Mouse (Mus musculus) forebrain, postnatal 0 days (tissue): Measurements from ENCODE around the gene Preb. TPM values are rescaled to one million over a fixed set of nuclear protein-coding genes. Genes with fewer than 3 reads are reported as not detected.

Experiments
- ATAC-seq: fragments of 200-750 bp; cut with Nextera tagmentation; 2 replicates; pipeline ENCODE4 v1.8.0; 2017; ENCODE audit warnings: mild to moderate bottlenecking, moderate library complexity
- DNase-seq: peaks from one replicate; pipeline ENCODE4 v3.0.0-alpha.2; 2015
- H3K27ac ChIP-seq: fragments of 300-500 bp; sonication (generic); 2 replicates; pipeline ENCODE4 v1.5.1; 2014; ENCODE audit warnings: low read depth, mild to moderate bottlenecking, antibody characterized with exemption, low read length, moderate library complexity, mixed read lengths
- H3K27me3 ChIP-seq: fragments of 300-500 bp; sonication (generic); 2 replicates; pipeline ENCODE4 v1.6.1; 2014; ENCODE audit warnings: mild to moderate bottlenecking, low read length, mixed read lengths; ENCODE audit not compliant: insufficient read depth
- H3K36me3 ChIP-seq: fragments of 300-500 bp; sonication (generic); 2 replicates; pipeline ENCODE4 v1.6.1; 2014; ENCODE audit warnings: mild to moderate bottlenecking, moderate library complexity; ENCODE audit not compliant: insufficient read depth
- H3K4me1 ChIP-seq: fragments of 300-500 bp; sonication (generic); 2 replicates; pipeline ENCODE4 v1.6.1; 2014; ENCODE audit warnings: antibody characterized with exemption; ENCODE audit not compliant: insufficient read depth
- H3K4me2 ChIP-seq: fragments of 300-500 bp; sonication (generic); 2 replicates; pipeline ENCODE4 v1.6.1; 2014; ENCODE audit warnings: low read depth, mild to moderate bottlenecking, moderate library complexity
- H3K4me3 ChIP-seq: fragments of 300-500 bp; sonication (generic); 2 replicates; pipeline ENCODE4 v1.5.1; 2014; ENCODE audit warnings: low read depth, low read length, mixed read lengths
- H3K9ac ChIP-seq: fragments of 300-500 bp; sonication (generic); 2 replicates; pipeline ENCODE4 v1.6.1; 2014; ENCODE audit warnings: mild to moderate bottlenecking
- H3K9me3 ChIP-seq: fragments of 300-500 bp; sonication (generic); 2 replicates; pipeline ENCODE4 v1.6.1; 2016; ENCODE audit warnings: low read length
- CTCF ChIP-seq: sonication (generic); IDR thresholded peaks from 2 replicates; pipeline ENCODE4 v1.5.1; 2016; ENCODE audit warnings: antibody characterized with exemption, control low read depth, low read depth
- WGBS: fragments of 180-500 bp; shearing (Covaris S2); extraction: QIAGEN DNeasy Blood & Tissue Kit; methylation state at CpG from one replicate; pipeline ENCODE4 v1.1.7; 2014; 5-methylcytosine and 5-hydroxymethylcytosine counted together
- polyA plus RNA-seq: library from polyadenylated mRNA; unstranded; fragments of >200 nt; fragmentation: Nextera tagmentation; extraction: Ambion mirVana; gene quantifications from 2 replicates; pipeline ENCODE4 v1.2.1, GENCODE M21; 2015
- total RNA-seq: library from RNA; depleted of rRNA; stranded (reverse); fragments of >200 nt; gene quantifications from 2 replicates; pipeline ENCODE4 v1.2.3, GENCODE M21; 2014; rRNA removed

Preb gene
- total and polyA plus RNA-seq, 2 experiments from 2014 or later = 42.7 to 77.0 TPM

DNA sequence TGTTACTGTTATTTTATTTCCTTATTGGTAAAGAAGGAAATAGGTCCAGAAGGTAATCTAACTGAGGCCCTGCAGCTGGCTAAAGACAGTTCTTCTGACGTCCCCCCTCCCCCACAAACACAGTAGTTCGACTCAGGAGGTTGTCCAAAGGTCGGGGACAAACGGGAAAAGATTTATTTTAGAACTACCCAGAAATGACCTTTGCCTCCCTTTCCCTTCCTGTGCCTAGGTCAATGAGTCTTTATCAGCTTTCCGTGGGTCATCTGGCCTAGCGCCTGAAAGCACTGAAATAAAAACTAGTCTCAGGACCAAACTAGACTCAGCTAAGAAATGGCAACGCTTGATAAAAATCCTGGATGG, 50.9 kb downstream of the Preb start:
- peaks cover 10% of the 10 kb centered on the region for H3K4me1 ChIP-seq
- WGBS = 71% methylated on average over 7 of the region's 7 CpGs
- peaks cover 20% of the 10 kb centered on the region for H3K36me3 ChIP-seq
- H3K4me3 ChIP-seq = no peak overlapping the region
- no peaks in the 10 kb centered on the region for H3K27me3 ChIP-seq
- H3K9me3 ChIP-seq = no peaks in the 10 kb centered on the region
- H3K9ac ChIP-seq = no peak overlapping the region
- no peak overlapping the region for H3K27ac ChIP-seq
- H3K4me2 ChIP-seq = no peak overlapping the region
- no peak for ATAC-seq
- no peak for DNase-seq
- no peak for TF ChIP-seq CTCF

DNA sequence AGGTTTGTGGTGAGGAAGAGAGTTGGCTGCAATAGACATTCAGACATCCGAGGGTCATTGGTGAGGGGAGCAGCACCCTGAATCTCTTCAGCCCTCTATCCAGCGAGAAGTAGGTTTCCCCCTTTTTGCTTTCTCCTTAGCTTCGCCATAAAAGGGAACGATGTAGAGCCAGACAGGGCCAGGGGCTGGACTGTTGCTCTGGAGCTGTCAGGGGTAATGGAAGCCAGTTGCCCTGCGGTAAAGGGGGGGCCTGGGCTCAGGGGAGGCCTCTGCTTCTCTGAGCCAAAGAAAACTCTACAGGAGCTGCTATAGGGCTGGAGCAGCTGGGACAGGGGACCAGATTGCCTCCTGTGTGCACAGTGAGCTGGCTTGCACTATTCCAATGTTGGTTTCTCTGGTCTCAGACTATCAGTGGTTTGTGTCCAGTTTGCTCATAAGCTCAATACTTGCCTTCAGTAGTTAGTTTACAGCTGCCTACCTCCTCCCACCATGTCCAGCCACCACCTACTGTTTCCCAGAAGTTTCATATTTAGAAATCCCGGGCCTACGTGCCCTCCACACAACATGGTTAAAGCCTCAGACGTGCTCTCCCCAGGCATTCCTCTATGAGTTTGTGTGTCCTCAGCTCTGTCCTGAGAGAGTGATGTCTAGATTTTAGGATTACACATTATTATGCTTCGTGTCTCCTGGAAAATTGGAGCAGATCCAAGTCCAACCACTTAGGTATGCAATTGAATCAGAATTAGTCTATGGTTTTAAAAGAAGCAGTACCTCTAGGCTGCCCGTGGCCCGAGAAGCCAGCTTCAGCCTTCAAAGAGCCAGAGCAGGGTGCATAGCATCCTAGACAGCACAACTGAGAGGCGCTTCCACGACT, 51.5 kb downstream of the Preb start:
- TF ChIP-seq CTCF = no peak
- Histone ChIP-seq H3K9me3 (no peaks in the 10 kb centered on the region), H3K9ac (peak overlapping the region; percentile 84), H3K27me3 (no peaks in the 10 kb centered on the region), H3K4me1 (peaks cover 10% of the 10 kb centered on the region), H3K36me3 (peaks cover 26% of the 10 kb centered on the region), H3K4me3 (peak overlapping the region; percentile 69), H3K27ac (no peak overlapping the region), H3K4me2 (peak overlapping the region; percentile 96)
- DNase-seq = no peak
- no peak for ATAC-seq
- 49% methylated on average over 13 of the region's 13 CpGs for WGBS

DNA sequence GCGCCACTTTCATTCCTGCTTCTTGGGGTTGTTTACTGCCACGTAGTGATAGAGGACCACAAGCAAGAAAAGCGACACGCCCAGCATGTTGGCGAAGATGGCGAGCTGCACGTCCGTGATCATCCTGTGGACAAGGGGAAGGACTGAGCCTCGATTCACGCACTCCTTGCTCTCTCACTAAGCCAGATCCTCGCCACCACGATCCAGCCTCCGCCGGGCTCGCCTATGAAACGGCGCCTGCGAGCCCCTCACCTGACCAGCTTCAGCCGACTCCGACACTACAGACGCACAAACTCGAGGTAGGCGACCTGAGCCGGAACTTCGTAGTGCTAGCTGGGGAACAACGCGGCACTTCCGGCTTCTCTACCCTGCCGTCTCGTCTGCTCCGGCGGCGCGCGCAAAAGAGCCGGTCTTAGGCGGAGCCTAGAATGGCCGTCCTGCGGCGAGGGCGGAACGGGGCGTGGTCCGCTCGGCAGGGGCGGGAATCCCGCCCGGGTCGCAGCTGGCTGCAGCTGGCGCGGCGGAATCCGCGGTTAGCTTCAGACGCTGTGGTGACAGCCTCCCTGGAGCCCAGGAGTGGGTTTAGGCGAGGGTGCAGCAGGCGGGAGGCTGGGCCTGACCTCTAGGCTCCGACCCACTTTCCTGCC, 52.6 kb downstream of the Preb start, which contains the start of gene Ost4:
Gene Ost4, minus strand, starts transcription at position 376 of the 647 bp plus-strand sequence.
- Histone ChIP-seq H3K4me1 (peaks cover 10% of the 10 kb centered on the region), H3K9me3 (no peaks in the 10 kb centered on the region), H3K4me2 (peak within 1 kb of the TSS; percentile 96), H3K9ac (peak within 1 kb of the TSS; percentile 84), H3K4me3 (peak within 1 kb of the TSS; percentile 69), H3K27ac (peak within 1 kb of the TSS; percentile 82), H3K36me3 (peaks cover 36% of the 10 kb centered on the region), H3K27me3 (no peaks in the 10 kb centered on the region)
- DNase-seq (peak; percentile 96), ATAC-seq (peak; percentile 98)
- 2% methylated on average over 58 of the region's 58 CpGs for WGBS
- no peak for TF ChIP-seq CTCF

DNA sequence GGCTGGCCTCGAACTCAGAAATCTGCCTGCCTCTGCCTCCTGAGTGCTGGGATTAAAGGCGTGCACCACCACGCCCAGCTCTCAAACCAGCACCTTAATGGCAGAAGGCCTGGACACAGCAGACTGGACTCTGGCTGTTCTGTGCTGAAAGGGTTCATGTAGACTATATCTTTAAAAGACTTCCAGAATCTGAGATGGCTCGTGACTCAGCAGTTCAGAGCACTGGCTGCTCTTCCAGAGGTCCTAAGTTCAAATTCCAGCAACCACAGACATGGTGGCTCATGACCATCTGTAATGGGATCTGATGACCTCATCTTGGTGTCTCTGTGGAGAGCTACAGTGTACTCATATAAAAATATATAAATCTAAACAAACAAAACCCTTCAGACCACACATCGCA, 58.3 kb downstream of the Preb start:
- no peak overlapping the region for H3K9ac ChIP-seq
- H3K4me1 ChIP-seq = 0 out of 2 replicates have a peak, but pooled peaks cover 4% of the 10 kb centered on the region
- TF ChIP-seq CTCF = no peak
- 92% methylated on average over 5 of the region's 5 CpGs for WGBS
- no peaks in the 10 kb centered on the region for H3K9me3 ChIP-seq
- H3K4me2 ChIP-seq = no peak overlapping the region
- DNase-seq (no peak), ATAC-seq (no peak)
- no peaks in the 10 kb centered on the region for H3K27me3 ChIP-seq
- H3K4me3 ChIP-seq = no peak overlapping the region
- H3K36me3 ChIP-seq = peaks cover 52% of the 10 kb centered on the region
- H3K27ac ChIP-seq = no peak overlapping the region

Other genes starting within 250 kb of the Preb start
- gene Dpysl5, start 248.8 kb downstream of the Preb start, total RNA-seq = 274 and 315 TPM in 2 replicates
- gene Dpysl5, start 248.8 kb downstream of the Preb start, polyA plus RNA-seq = 272 and 290 TPM in 2 replicates
- gene Mapre3, start 145.7 kb downstream of the Preb start, total RNA-seq = 48.2 and 55.0 TPM in 2 replicates
- 113 and 141 TPM in 2 replicates for gene Mapre3, start 145.7 kb downstream of the Preb start, polyA plus RNA-seq
- 51.2 and 61.4 TPM in 2 replicates for gene Tmem214, start 92.3 kb downstream of the Preb start, total RNA-seq
- gene Tmem214, start 92.3 kb downstream of the Preb start, polyA plus RNA-seq = 41.7 and 49.2 TPM in 2 replicates
- gene Agbl5, start 71.7 kb downstream of the Preb start, total RNA-seq = 36.6 and 52.2 TPM in 2 replicates
- 15.3 and 21.5 TPM in 2 replicates for gene Agbl5, start 71.7 kb downstream of the Preb start, polyA plus RNA-seq
- 116 and 130 TPM in 2 replicates for gene Ost4, start 52.6 kb downstream of the Preb start, total RNA-seq
- gene Ost4, start 52.6 kb downstream of the Preb start, polyA plus RNA-seq = 190 and 236 TPM in 2 replicates
- 10.0 and 11.3 TPM in 2 replicates for gene Emilin1, start 47.0 kb downstream of the Preb start, total RNA-seq
- 9.6 and 10.0 TPM in 2 replicates for gene Emilin1, start 47.0 kb downstream of the Preb start, polyA plus RNA-seq
- gene Khk, start 38.9 kb downstream of the Preb start, total RNA-seq = 4.5 and 5.3 TPM in 2 replicates
- 11.7 and 13.2 TPM in 2 replicates for gene Khk, start 38.9 kb downstream of the Preb start, polyA plus RNA-seq
- 67.3 and 82.1 TPM in 2 replicates for gene Cgref1, start 14.8 kb downstream of the Preb start, total RNA-seq
- 61.0 and 63.5 TPM in 2 replicates for gene Cgref1, start 14.8 kb downstream of the Preb start, polyA plus RNA-seq
- not detected in 2 replicates for gene Tcf23, start 8.3 kb upstream of the Preb start, total RNA-seq
- gene Tcf23, start 8.3 kb upstream of the Preb start, polyA plus RNA-seq = not detected in 2 replicates
- gene Atraid, start 88.0 kb upstream of the Preb start, total RNA-seq = 152 and 167 TPM in 2 replicates
- 243 and 257 TPM in 2 replicates for gene Atraid, start 88.0 kb upstream of the Preb start, polyA plus RNA-seq
- 23.1 and 28.3 TPM in 2 replicates for gene Slc5a6, start 88.6 kb upstream of the Preb start, total RNA-seq
- gene Slc5a6, start 88.6 kb upstream of the Preb start, polyA plus RNA-seq = 17.3 and 22.2 TPM in 2 replicates
- gene Cad, start 94.4 kb upstream of the Preb start, total RNA-seq = 28.7 and 31.1 TPM in 2 replicates
- 5.2 and 6.4 TPM in 2 replicates for gene Cad, start 94.4 kb upstream of the Preb start, polyA plus RNA-seq
- gene Dnajc5g, start 145.9 kb upstream of the Preb start, total RNA-seq = not detected in 2 replicates
- gene Dnajc5g, start 145.9 kb upstream of the Preb start, polyA plus RNA-seq = not detected in 2 replicates
- gene Slc30a3, start 147.9 kb upstream of the Preb start, total RNA-seq = 2.5 and 2.8 TPM in 2 replicates
- gene Slc30a3, start 147.9 kb upstream of the Preb start, polyA plus RNA-seq = 3.5 and 4.5 TPM in 2 replicates
- not detected in 2 replicates for gene Trim54, start 156.4 kb upstream of the Preb start, total RNA-seq
- not detected in 2 replicates for gene Trim54, start 156.4 kb upstream of the Preb start, polyA plus RNA-seq
- gene Ucn, start 178.5 kb upstream of the Preb start, total RNA-seq = not detected in 2 replicates
- not detected in 2 replicates for gene Ucn, start 178.5 kb upstream of the Preb start, polyA plus RNA-seq
- 40.0 and 51.5 TPM in 2 replicates for gene Mpv17, start 193.9 kb upstream of the Preb start, total RNA-seq
- gene Mpv17, start 193.9 kb upstream of the Preb start, polyA plus RNA-seq = 27.4 and 38.7 TPM in 2 replicates
- gene Gm29609, start 219.6 kb upstream of the Preb start, total RNA-seq = 6.4 and 9.3 TPM in 2 replicates
- gene Gm29609, start 219.6 kb upstream of the Preb start, polyA plus RNA-seq = 1.4 and 2.1 TPM in 2 replicates
- 36.8 and 49.8 TPM in 2 replicates for gene Gtf3c2, start 219.8 kb upstream of the Preb start, total RNA-seq
- 36.2 and 52.9 TPM in 2 replicates for gene Gtf3c2, start 219.8 kb upstream of the Preb start, polyA plus RNA-seq
- gene Snx17, start 232.9 kb upstream of the Preb start, total RNA-seq = 91.6 and 104 TPM in 2 replicates
- 96.9 and 108 TPM in 2 replicates for gene Snx17, start 232.9 kb upstream of the Preb start, polyA plus RNA-seq
- 45.3 and 70.8 TPM in 2 replicates for gene Eif2b4, start 233.1 kb upstream of the Preb start, total RNA-seq
- 76.6 and 95.3 TPM in 2 replicates for gene Eif2b4, start 233.1 kb upstream of the Preb start, polyA plus RNA-seq
- gene Zfp513, start 241.9 kb upstream of the Preb start, total RNA-seq = 6.7 and 10.9 TPM in 2 replicates
- gene Zfp513, start 241.9 kb upstream of the Preb start, polyA plus RNA-seq = 10.8 and 11.8 TPM in 2 replicates